Mouse (Mus musculus): ENCODE results near the gene Gm49450.

DNA sequence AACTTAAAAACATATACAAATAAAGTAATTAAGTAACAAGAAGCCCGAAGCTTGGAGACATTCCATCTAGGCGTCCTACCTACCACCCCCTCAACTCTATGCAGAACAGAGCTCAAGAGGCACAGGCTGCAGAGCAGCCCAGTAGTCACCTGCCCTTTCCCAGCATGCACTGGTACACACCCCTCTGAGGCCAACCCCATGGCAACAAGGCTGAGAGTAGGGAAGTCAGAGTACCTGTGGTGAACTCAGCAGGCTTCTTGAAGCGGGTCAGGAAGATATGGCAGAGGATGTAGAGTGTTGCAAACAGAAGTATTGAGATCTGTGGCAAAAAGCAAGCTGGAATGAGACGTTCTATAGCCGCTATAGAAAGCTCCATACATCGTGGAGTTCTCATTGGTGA is 38.4 kb downstream of the Gm49450 start:
- TF ChIP-seq CTCF (IDR thresholded peaks at IDR 0.05; ENCODE audit: low read depth) = no peak
- no peak for TF ChIP-seq EP300 (optimal IDR thresholded peaks at IDR 0.05)
